Mouse (Mus musculus): Measurements from ENCODE around the gene Apof. TPM values are rescaled to one million over a fixed set of nuclear protein-coding genes. Genes with fewer than 3 reads are reported as not detected.

Apof gene
- 1.0 and 1.3 TPM in 2 replicates for total RNA-seq (2012; rRNA removed)
- 0.63 and 0.66 TPM in 2 replicates for total RNA-seq (2014; rRNA removed)
- 0.99 and 1.1 TPM in 2 replicates for polyA plus RNA-seq (2012; ENCODE audit: insufficient read length, low read depth)

GRCm38 (mm10) chr10:128268371-128268770 is at the start of gene Apof:
Gene Apof, plus strand, starts transcription at chr10:128268671.
- Histone ChIP-seq H3K4me1 (ENCODE audit: control insufficient read depth in 1 of 2, insufficient read depth in 2 of 2) (peaks cover 9 to 37% of the 10 kb centered on the region in 2 experiments; a peak in 3 of 4 replicates), H3K79me2 (replicated peaks; ENCODE audit: control insufficient read depth, extremely low read depth, insufficient read depth, poor library complexity, severe bottlenecking) (peaks cover 3% of the 10 kb centered on the region), H3K27ac (ENCODE audit: insufficient read depth, low read depth) (no peak within 1 kb of the TSS), H3K27me3 (replicated peaks) (no peaks in the 10 kb centered on the region), H3K4me3 (replicated peaks in 1 of 3; ENCODE audit: low read depth in 2 of 3, low read length in 2 of 3, poor library complexity in 1 of 3) (no peak within 1 kb of the TSS), H3K9ac (ENCODE audit: insufficient read depth, low read depth) (no peak within 1 kb of the TSS), H3K9me3 (replicated peaks; ENCODE audit: low read length) (no peaks in the 10 kb centered on the region), H3K4me2 (ENCODE audit: insufficient read depth, low read depth, poor library complexity, severe bottlenecking) (no peak within 1 kb of the TSS), H3K36me3 (replicated peaks in 1 of 2; ENCODE audit: control insufficient read depth in 1 of 2, insufficient read depth in 1 of 2, low read length in 1 of 2) (peaks cover 0 to 4% of the 10 kb centered on the region in 2 experiments)
- no peak for TF ChIP-seq ZMIZ1 (IDR thresholded peaks at IDR 0.05; ENCODE audit: low read depth, low read length)
- TF ChIP-seq SMC3 (IDR thresholded peaks at IDR 0.05; ENCODE audit: low read depth, low read length), result no peak
- TF ChIP-seq USF1 (IDR thresholded peaks at IDR 0.05; ENCODE audit: low read depth, low read length), result no peak
- no peak for TF ChIP-seq BHLHE40 (IDR thresholded peaks at IDR 0.05; ENCODE audit: low read depth, low read length)
- TF ChIP-seq CHD2 (IDR thresholded peaks at IDR 0.05; ENCODE audit: low read length), result no peak
- no peak for TF ChIP-seq JUN (IDR thresholded peaks at IDR 0.05; ENCODE audit: insufficient read depth, low read depth, low read length)
- no peak for TF ChIP-seq RCOR1 (conservative IDR thresholded peaks at IDR 0.05; ENCODE audit: low read depth, low read length)
- no peak for TF ChIP-seq EP300 (IDR thresholded peaks at IDR 0.05; ENCODE audit: low read length)
- no peak for TF ChIP-seq TCF12 (IDR thresholded peaks at IDR 0.05; ENCODE audit: low read depth, low read length)
- TF ChIP-seq MEF2A (IDR thresholded peaks at IDR 0.05; ENCODE audit: borderline replicate concordance, low read depth, low read length), result no peak
- no peak for DNase-seq (ENCODE audit: extremely low read depth)
- in situ Hi-C loops (cut with MboI; ENCODE audit: low pct_ligation_motif_present, low pct_unique_long_range_greater_than_20kb, low sequenced_read_pairs) (no loop called here), dilution Hi-C loops (cut with MboI; ENCODE audit: extremely low pct_ligation_motif_present, extremely low pct_unique_long_range_greater_than_20kb, low sequenced_read_pairs) (no loop called here)

DNA sequence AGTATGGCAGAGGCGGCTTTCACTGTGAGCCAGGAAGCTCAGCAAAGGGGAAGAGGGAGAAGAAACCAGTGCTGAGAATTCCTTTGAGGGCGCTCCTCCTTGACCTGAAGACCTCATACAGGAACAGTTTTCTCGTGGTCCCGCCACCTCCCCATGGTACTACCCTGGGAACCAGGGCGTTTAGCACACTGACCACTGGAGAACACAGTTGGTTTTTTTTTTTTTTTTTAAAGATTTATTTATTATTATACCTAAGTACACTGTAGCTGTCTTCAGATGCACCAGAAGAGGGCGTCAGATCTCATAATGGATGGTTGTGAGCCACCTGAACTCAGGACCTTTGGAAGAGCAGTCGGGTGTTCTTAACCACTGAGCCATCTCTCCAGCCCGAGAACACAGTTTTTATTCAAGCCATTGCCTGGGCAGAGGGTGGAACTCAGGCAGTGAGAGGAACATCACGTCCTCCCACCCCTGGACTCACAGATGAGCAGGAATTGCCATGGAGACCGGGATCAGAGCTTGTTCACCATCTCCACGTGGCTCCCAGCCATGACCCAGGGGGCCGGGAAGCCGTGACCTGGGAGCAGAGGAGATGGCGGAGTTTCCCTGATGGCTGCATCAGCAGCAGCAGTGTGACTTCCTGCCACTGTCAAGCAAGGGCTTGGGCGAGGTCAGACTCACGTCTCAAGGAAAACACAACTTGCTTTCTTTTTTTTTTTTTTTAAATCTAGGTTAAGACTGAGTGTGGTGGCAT is 46.8 kb upstream of the Apof start:
- Histone ChIP-seq H3K9ac (ENCODE audit: insufficient read depth, low read depth) (no peak overlapping the region), H3K79me2 (replicated peaks; ENCODE audit: control insufficient read depth, extremely low read depth, insufficient read depth, poor library complexity, severe bottlenecking) (no peaks in the 10 kb centered on the region), H3K4me1 (ENCODE audit: control insufficient read depth in 1 of 2, insufficient read depth in 2 of 2) (peaks cover 0 to 2% of the 10 kb centered on the region in 2 experiments; a peak in 1 of 4 replicates), H3K9me3 (replicated peaks; ENCODE audit: low read length) (no peaks in the 10 kb centered on the region), H3K36me3 (replicated peaks in 1 of 2; ENCODE audit: control insufficient read depth in 1 of 2, insufficient read depth in 1 of 2, low read length in 1 of 2) (no peaks in the 10 kb centered on the region), H3K27me3 (replicated peaks) (no peaks in the 10 kb centered on the region), H3K4me2 (ENCODE audit: insufficient read depth, low read depth, poor library complexity, severe bottlenecking) (no peak overlapping the region), H3K27ac (ENCODE audit: insufficient read depth, low read depth) (no peak overlapping the region), H3K4me3 (replicated peaks in 1 of 3; ENCODE audit: low read depth in 2 of 3, low read length in 2 of 3, poor library complexity in 1 of 3) (no peak overlapping the region)
- dilution Hi-C loops (cut with MboI; ENCODE audit: extremely low pct_ligation_motif_present, extremely low pct_unique_long_range_greater_than_20kb, low sequenced_read_pairs) (no loop called here), in situ Hi-C loops (cut with MboI; ENCODE audit: low pct_ligation_motif_present, low pct_unique_long_range_greater_than_20kb, low sequenced_read_pairs) (no loop called here)
- no peak for TF ChIP-seq MAX (IDR thresholded peaks at IDR 0.05; ENCODE audit: low read length)
- TF ChIP-seq ETS1 (conservative IDR thresholded peaks at IDR 0.05; ENCODE audit: low read depth, low read length), result no peak
- no peak for TF ChIP-seq PAX5 (IDR thresholded peaks at IDR 0.05; ENCODE audit: low read length)
- TF ChIP-seq ELF1 (IDR thresholded peaks at IDR 0.05; ENCODE audit: low read depth, low read length), result no peak
- peak in 1 of 2 experiments; percentile 9; a peak in 1 of 4 replicates for TF ChIP-seq CTCF (conservative IDR thresholded peaks at IDR 0.05 in 1 of 2, IDR thresholded peaks at IDR 0.05 in 1 of 2; ENCODE audit: low read depth in 2 of 2, low read length in 2 of 2)
- no peak for DNase-seq (ENCODE audit: extremely low read depth)
